Mouse (Mus musculus): ENCODE measurements around the gene Rab3a. TPM values are rescaled to one million over a fixed set of nuclear protein-coding genes. Genes with fewer than 3 reads are reported as not detected.

The Rab3a gene
- polyA plus RNA-seq, 1 experiment: 34.9 TPM

DNA sequence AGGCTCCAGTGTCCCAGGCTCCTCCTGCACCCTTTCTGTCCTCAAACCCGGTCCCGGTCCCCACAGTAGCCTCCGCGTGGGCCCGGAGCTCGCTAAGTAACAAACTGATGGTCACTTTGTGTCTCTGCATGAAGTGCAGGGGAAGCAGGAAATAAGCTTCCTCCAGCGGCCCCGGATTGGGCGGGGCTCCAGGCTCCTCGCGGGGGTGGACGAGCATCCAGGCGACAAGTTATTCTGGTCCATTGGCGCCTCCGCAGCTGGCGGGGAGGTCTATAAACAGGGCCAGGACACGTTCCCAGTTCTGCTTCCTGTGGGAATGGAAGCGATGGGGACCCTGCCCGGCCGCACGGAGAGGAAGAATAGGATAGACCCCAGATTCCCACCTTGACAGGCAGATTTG lies 1.3 kb upstream of the Rab3a start:
- H3K36me3 ChIP-seq (ENCODE audit: control insufficient read depth, insufficient read depth): no peaks in the 10 kb centered on the region
- TF ChIP-seq USF1 (IDR thresholded peaks at IDR 0.05; ENCODE audit: low read depth) (no peak), CEBPB (IDR thresholded peaks at IDR 0.05; ENCODE audit: insufficient read depth, poor library complexity, severe bottlenecking) (no peak), E2F4 (IDR thresholded peaks at IDR 0.05; ENCODE audit: insufficient read depth) (no peak), POLR2AphosphoS2 (IDR thresholded peaks at IDR 0.05; ENCODE audit: insufficient read length, low read depth) (peak; percentile 19), POLR2A (IDR thresholded peaks at IDR 0.05; ENCODE audit: insufficient read length, low read depth) (peak; percentile 40), MYOD1 (IDR thresholded peaks at IDR 0.05; ENCODE audit: control insufficient read depth in 1 of 3, insufficient read length in 2 of 3, low read depth in 2 of 3) (peak in 1 of 3 experiments; percentile 41), MYOG (IDR thresholded peaks at IDR 0.05; ENCODE audit: control insufficient read depth in 1 of 3, insufficient read depth in 1 of 3, insufficient read length in 2 of 3, low read depth in 2 of 3) (peak in 1 of 3 experiments; percentile 49), MAX (IDR thresholded peaks at IDR 0.05; ENCODE audit: low read depth) (no peak)
- H3K4me3 ChIP-seq: peak overlapping the region; percentile 6
- no peak overlapping the region for H3ac ChIP-seq (ENCODE audit: control insufficient read depth, insufficient read length)
- peak overlapping the region; percentile 87 for H3K4me2 ChIP-seq (ENCODE audit: low read depth)
- no peaks in the 10 kb centered on the region for H3K27me3 ChIP-seq (ENCODE audit: control insufficient read depth, insufficient read depth, insufficient read length)
- no peaks in the 10 kb centered on the region for H3K79me2 ChIP-seq (ENCODE audit: control insufficient read depth, insufficient read depth)

- H3K36me3 ChIP-seq (ENCODE audit: control insufficient read depth, insufficient read depth): no peaks in the 10 kb centered on the region
Measured at GRCm38 (mm10) chr8:70754871-70755660, 587 bp downstream of the Rab3a start.

DNA sequence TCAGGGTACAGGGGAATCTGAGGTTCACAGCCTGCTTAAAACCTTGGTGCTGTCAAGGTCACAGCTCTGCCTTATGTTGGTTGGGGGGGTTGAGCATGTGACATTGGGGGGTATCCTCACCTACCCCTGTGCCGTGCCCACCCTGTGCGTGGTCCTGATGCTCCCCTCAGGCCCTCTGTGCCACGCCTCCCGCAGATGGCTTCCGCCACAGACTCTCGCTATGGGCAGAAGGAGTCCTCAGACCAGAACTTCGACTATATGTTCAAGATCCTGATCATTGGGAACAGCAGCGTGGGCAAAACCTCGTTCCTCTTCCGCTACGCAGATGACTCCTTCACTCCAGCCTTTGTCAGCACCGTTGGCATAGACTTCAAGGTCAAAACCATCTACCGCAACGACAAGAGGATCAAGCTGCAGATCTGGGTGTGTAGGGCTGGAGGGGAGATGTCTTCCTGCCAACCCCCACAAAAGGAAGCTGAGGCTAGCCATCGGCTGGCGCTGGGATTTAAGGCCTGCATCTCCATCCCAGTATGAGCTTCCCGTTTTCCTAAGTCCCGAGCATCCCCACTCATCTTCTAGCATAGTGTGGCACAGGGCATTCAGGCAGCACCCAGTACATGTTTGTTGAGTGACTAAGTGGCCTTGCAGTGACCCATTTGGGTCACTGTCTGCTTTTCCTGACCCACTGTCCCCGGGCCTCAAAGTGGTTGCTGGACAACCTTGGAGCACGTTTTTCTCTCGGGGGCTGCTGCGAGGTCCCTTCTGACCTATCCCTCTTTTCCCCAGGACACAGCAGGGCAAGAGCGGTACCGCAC lies 1.4 kb downstream of the Rab3a start:
- H3K4me3 ChIP-seq: peak overlapping the region; percentile 28
- H3K27me3 ChIP-seq (ENCODE audit: control insufficient read depth, insufficient read depth, insufficient read length): no peaks in the 10 kb centered on the region
- H3K36me3 ChIP-seq (ENCODE audit: control insufficient read depth, insufficient read depth): no peaks in the 10 kb centered on the region
- no peaks in the 10 kb centered on the region for H3K79me2 ChIP-seq (ENCODE audit: control insufficient read depth, insufficient read depth)
- H3K4me2 ChIP-seq (ENCODE audit: low read depth): peak overlapping the region; percentile 89
- peak overlapping the region; percentile 10 for H3ac ChIP-seq (ENCODE audit: control insufficient read depth, insufficient read length)
- TF ChIP-seq MYOG (IDR thresholded peaks at IDR 0.05; ENCODE audit: control insufficient read depth in 1 of 3, insufficient read depth in 1 of 3, insufficient read length in 2 of 3, low read depth in 2 of 3): no peak
- no peak for TF ChIP-seq REST (IDR thresholded peaks at IDR 0.05; ENCODE audit: insufficient read depth, insufficient read length)
- TF ChIP-seq MAX (IDR thresholded peaks at IDR 0.05; ENCODE audit: low read depth): no peak
- no peak for TF ChIP-seq USF1 (IDR thresholded peaks at IDR 0.05; ENCODE audit: low read depth)
- TF ChIP-seq CEBPB (IDR thresholded peaks at IDR 0.05; ENCODE audit: insufficient read depth, poor library complexity, severe bottlenecking): no peak
- TF ChIP-seq POLR2AphosphoS2 (IDR thresholded peaks at IDR 0.05; ENCODE audit: insufficient read length, low read depth): peak; percentile 72
- no peak for TF ChIP-seq E2F4 (IDR thresholded peaks at IDR 0.05; ENCODE audit: insufficient read depth)

More at GRCm38 (mm10) chr8:70754871-70755660, 587 bp downstream of the Rab3a start:
- H3K4me3 ChIP-seq: peak overlapping the region; percentile 28
- peak overlapping the region; percentile 10 for H3ac ChIP-seq (ENCODE audit: control insufficient read depth, insufficient read length)
- no peaks in the 10 kb centered on the region for H3K79me2 ChIP-seq (ENCODE audit: control insufficient read depth, insufficient read depth)
- H3K27me3 ChIP-seq (ENCODE audit: control insufficient read depth, insufficient read depth, insufficient read length): no peaks in the 10 kb centered on the region
- TF ChIP-seq REST (IDR thresholded peaks at IDR 0.05; ENCODE audit: insufficient read depth, insufficient read length) (no peak), USF1 (IDR thresholded peaks at IDR 0.05; ENCODE audit: low read depth) (no peak), POLR2A (IDR thresholded peaks at IDR 0.05; ENCODE audit: insufficient read length, low read depth) (peak; percentile 37), MYOD1 (IDR thresholded peaks at IDR 0.05; ENCODE audit: control insufficient read depth in 1 of 3, insufficient read length in 2 of 3, low read depth in 2 of 3) (peak in 1 of 3 experiments; percentile 6), MYOG (IDR thresholded peaks at IDR 0.05; ENCODE audit: control insufficient read depth in 1 of 3, insufficient read depth in 1 of 3, insufficient read length in 2 of 3, low read depth in 2 of 3) (peak in 1 of 3 experiments; percentile 44), POLR2AphosphoS2 (IDR thresholded peaks at IDR 0.05; ENCODE audit: insufficient read length, low read depth) (peak; percentile 90)
- H3K4me2 ChIP-seq (ENCODE audit: low read depth): peak overlapping the region; percentile 89

GRCm38 (mm10) chr8:70756476-70757040 lies 2.1 kb downstream of the Rab3a start:
- no peaks in the 10 kb centered on the region for H3K36me3 ChIP-seq (ENCODE audit: control insufficient read depth, insufficient read depth)
- no peak overlapping the region for H3ac ChIP-seq (ENCODE audit: control insufficient read depth, insufficient read length)
- no peaks in the 10 kb centered on the region for H3K79me2 ChIP-seq (ENCODE audit: control insufficient read depth, insufficient read depth)
- no peak overlapping the region for H3K4me3 ChIP-seq
- no peaks in the 10 kb centered on the region for H3K27me3 ChIP-seq (ENCODE audit: control insufficient read depth, insufficient read depth, insufficient read length)
- H3K4me2 ChIP-seq (ENCODE audit: low read depth): no peak overlapping the region
- no peak for TF ChIP-seq CEBPB (IDR thresholded peaks at IDR 0.05; ENCODE audit: insufficient read depth, poor library complexity, severe bottlenecking)
- no peak for TF ChIP-seq POLR2A (IDR thresholded peaks at IDR 0.05; ENCODE audit: insufficient read length, low read depth)
- TF ChIP-seq REST (IDR thresholded peaks at IDR 0.05; ENCODE audit: insufficient read depth, insufficient read length): no peak
- TF ChIP-seq E2F4 (IDR thresholded peaks at IDR 0.05; ENCODE audit: insufficient read depth): no peak
- no peak for TF ChIP-seq POLR2AphosphoS2 (IDR thresholded peaks at IDR 0.05; ENCODE audit: insufficient read length, low read depth)
- TF ChIP-seq MAX (IDR thresholded peaks at IDR 0.05; ENCODE audit: low read depth): no peak
- no peak for TF ChIP-seq TCF12 (IDR thresholded peaks at IDR 0.05; ENCODE audit: insufficient read depth, poor library complexity, severe bottlenecking)
- no peak for TF ChIP-seq MYOD1 (IDR thresholded peaks at IDR 0.05; ENCODE audit: control insufficient read depth in 1 of 3, insufficient read length in 2 of 3, low read depth in 2 of 3)
- no peak for TF ChIP-seq MYOG (IDR thresholded peaks at IDR 0.05; ENCODE audit: control insufficient read depth in 1 of 3, insufficient read depth in 1 of 3, insufficient read length in 2 of 3, low read depth in 2 of 3)
- TF ChIP-seq SRF (IDR thresholded peaks at IDR 0.05; ENCODE audit: control insufficient read depth, insufficient read length, low read depth): no peak
- TF ChIP-seq USF1 (IDR thresholded peaks at IDR 0.05; ENCODE audit: low read depth): no peak
- no peak for TF ChIP-seq TCF3 (IDR thresholded peaks at IDR 0.05; ENCODE audit: insufficient read length, low read depth)

Measured in myocyte (in vitro differentiated cells).